Mouse (Mus musculus): Measurements from ENCODE around the gene Plod2. TPM values are rescaled to one million over a fixed set of nuclear protein-coding genes. Genes with fewer than 3 reads are reported as not detected.

Plod2 gene
- polyA plus RNA-seq, 1 experiment = 1.3 TPM

- Histone ChIP-seq H3K4me1 (ENCODE audit: control insufficient read depth, insufficient read depth, insufficient read length, low read length) (no peaks in the 10 kb centered on the region), H3K27ac (replicated peaks; ENCODE audit: low read depth, low read length) (no peak overlapping the region), H3K4me3 (ENCODE audit: insufficient read depth, low read depth, low read length) (no peak overlapping the region)
These were observed 61.5 kb downstream of the Plod2 start for GRCm38 (mm10) chr9:92603541-92603940.

- Histone ChIP-seq H3K27ac (replicated peaks; ENCODE audit: low read depth, low read length) (no peak overlapping the region), H3K4me3 (ENCODE audit: insufficient read depth, low read depth, low read length) (no peak overlapping the region), H3K4me1 (ENCODE audit: control insufficient read depth, insufficient read depth, insufficient read length, low read length) (no peaks in the 10 kb centered on the region)
These were observed 68.7 kb downstream of the Plod2 start for GRCm38 (mm10) chr9:92610628-92611267.

- Histone ChIP-seq H3K27ac (replicated peaks; ENCODE audit: low read depth, low read length) (0 out of 2 replicates have a peak overlapping the region, but pooled peaks have one; percentile 18), H3K4me3 (ENCODE audit: insufficient read depth, low read depth, low read length) (no peak overlapping the region)
These were observed 70.6 kb downstream of the Plod2 start for GRCm38 (mm10) chr9:92612641-92613040.

GRCm38 (mm10) chr9:92613206-92613605 lies 71.2 kb downstream of the Plod2 start:
- Histone ChIP-seq H3K4me1 (ENCODE audit: control insufficient read depth, insufficient read depth, insufficient read length, low read length) (no peaks in the 10 kb centered on the region), H3K27ac (replicated peaks; ENCODE audit: low read depth, low read length) (no peak overlapping the region), H3K4me3 (ENCODE audit: insufficient read depth, low read depth, low read length) (no peak overlapping the region)

More at GRCm38 (mm10) chr9:92612641-92613040, 70.6 kb downstream of the Plod2 start:
- H3K4me1 ChIP-seq (ENCODE audit: control insufficient read depth, insufficient read depth, insufficient read length, low read length) = no peaks in the 10 kb centered on the region

GRCm38 (mm10) chr9:92616418-92616817 lies 74.4 kb downstream of the Plod2 start:
- Histone ChIP-seq H3K27ac (replicated peaks; ENCODE audit: low read depth, low read length) (no peak overlapping the region), H3K4me3 (ENCODE audit: insufficient read depth, low read depth, low read length) (no peak overlapping the region), H3K4me1 (ENCODE audit: control insufficient read depth, insufficient read depth, insufficient read length, low read length) (no peaks in the 10 kb centered on the region)

- H3K4me1 ChIP-seq (ENCODE audit: control insufficient read depth, insufficient read depth, insufficient read length, low read length) = no peaks in the 10 kb centered on the region
- no peak overlapping the region for H3K27ac ChIP-seq (replicated peaks; ENCODE audit: low read depth, low read length)
- no peak overlapping the region for H3K4me3 ChIP-seq (ENCODE audit: insufficient read depth, low read depth, low read length)
These were observed 75.4 kb downstream of the Plod2 start for GRCm38 (mm10) chr9:92617376-92617775.

- Histone ChIP-seq H3K4me1 (ENCODE audit: control insufficient read depth, insufficient read depth, insufficient read length, low read length) (no peaks in the 10 kb centered on the region), H3K4me3 (ENCODE audit: insufficient read depth, low read depth, low read length) (no peak overlapping the region), H3K27ac (replicated peaks; ENCODE audit: low read depth, low read length) (no peak overlapping the region)
These were observed 78.1 kb downstream of the Plod2 start for GRCm38 (mm10) chr9:92620088-92620487.

GRCm38 (mm10) chr9:92621246-92621645 lies 79.2 kb downstream of the Plod2 start:
- Histone ChIP-seq H3K4me3 (ENCODE audit: insufficient read depth, low read depth, low read length) (no peak overlapping the region), H3K4me1 (ENCODE audit: control insufficient read depth, insufficient read depth, insufficient read length, low read length) (no peaks in the 10 kb centered on the region), H3K27ac (replicated peaks; ENCODE audit: low read depth, low read length) (no peak overlapping the region)

GRCm38 (mm10) chr9:92621878-92622282 lies 79.9 kb downstream of the Plod2 start:
- Histone ChIP-seq H3K4me3 (ENCODE audit: insufficient read depth, low read depth, low read length) (no peak overlapping the region), H3K27ac (replicated peaks; ENCODE audit: low read depth, low read length) (no peak overlapping the region), H3K4me1 (ENCODE audit: control insufficient read depth, insufficient read depth, insufficient read length, low read length) (no peaks in the 10 kb centered on the region)

GRCm38 (mm10) chr9:92634792-92635191 lies 92.8 kb downstream of the Plod2 start:
- H3K4me3 ChIP-seq (ENCODE audit: insufficient read depth, low read depth, low read length) = no peak overlapping the region
- H3K4me1 ChIP-seq (ENCODE audit: control insufficient read depth, insufficient read depth, insufficient read length, low read length) = no peaks in the 10 kb centered on the region

GRCm38 (mm10) chr9:92639200-92639897 lies 97.3 kb downstream of the Plod2 start:
- no peaks in the 10 kb centered on the region for H3K4me1 ChIP-seq (ENCODE audit: control insufficient read depth, insufficient read depth, insufficient read length, low read length)
- no peak overlapping the region for H3K27ac ChIP-seq (replicated peaks; ENCODE audit: low read depth, low read length)

More at GRCm38 (mm10) chr9:92634792-92635191, 92.8 kb downstream of the Plod2 start:
- H3K27ac ChIP-seq (replicated peaks; ENCODE audit: low read depth, low read length) = no peak overlapping the region

GRCm38 (mm10) chr9:92641717-92642116 lies 99.7 kb downstream of the Plod2 start:
- Histone ChIP-seq H3K27ac (replicated peaks; ENCODE audit: low read depth, low read length) (no peak overlapping the region), H3K4me3 (ENCODE audit: insufficient read depth, low read depth, low read length) (no peak overlapping the region), H3K4me1 (ENCODE audit: control insufficient read depth, insufficient read depth, insufficient read length, low read length) (no peaks in the 10 kb centered on the region)

More at GRCm38 (mm10) chr9:92639200-92639897, 97.3 kb downstream of the Plod2 start:
- H3K4me3 ChIP-seq (ENCODE audit: insufficient read depth, low read depth, low read length) = no peak overlapping the region

Other genes with a start within 250 kb of the Plod2 start
- not detected in 2 replicates for gene 1700057G04Rik, start 232.8 kb upstream of the Plod2 start, polyA plus RNA-seq (2012; ENCODE audit: insufficient read depth, insufficient read length, missing spikeins)
- gene Plscr4, start 84.8 kb upstream of the Plod2 start, polyA plus RNA-seq (2012; ENCODE audit: insufficient read depth, insufficient read length, missing spikeins) = 8.8 and 10.4 TPM in 2 replicates